Mouse (Mus musculus) forebrain, postnatal 0 days (tissue): Measurements from ENCODE around the gene Zfpl1. TPM values are rescaled to one million over a fixed set of nuclear protein-coding genes. Genes with fewer than 3 reads are reported as not detected.

Experiments
- ATAC-seq: fragments of 200-750 bp; cut with Nextera tagmentation; 2 replicates; pipeline ENCODE4 v1.8.0; 2017; ENCODE audit warnings: mild to moderate bottlenecking, moderate library complexity
- DNase-seq: peaks from one replicate; pipeline ENCODE4 v3.0.0-alpha.2; 2015
- H3K27ac ChIP-seq: fragments of 300-500 bp; sonication (generic); 2 replicates; pipeline ENCODE4 v1.5.1; 2014; ENCODE audit warnings: low read depth, mild to moderate bottlenecking, antibody characterized with exemption, low read length, moderate library complexity, mixed read lengths
- H3K27me3 ChIP-seq: fragments of 300-500 bp; sonication (generic); 2 replicates; pipeline ENCODE4 v1.6.1; 2014; ENCODE audit warnings: mild to moderate bottlenecking, low read length, mixed read lengths; ENCODE audit not compliant: insufficient read depth
- H3K36me3 ChIP-seq: fragments of 300-500 bp; sonication (generic); 2 replicates; pipeline ENCODE4 v1.6.1; 2014; ENCODE audit warnings: mild to moderate bottlenecking, moderate library complexity; ENCODE audit not compliant: insufficient read depth
- H3K4me1 ChIP-seq: fragments of 300-500 bp; sonication (generic); 2 replicates; pipeline ENCODE4 v1.6.1; 2014; ENCODE audit warnings: antibody characterized with exemption; ENCODE audit not compliant: insufficient read depth
- H3K4me2 ChIP-seq: fragments of 300-500 bp; sonication (generic); 2 replicates; pipeline ENCODE4 v1.6.1; 2014; ENCODE audit warnings: low read depth, mild to moderate bottlenecking, moderate library complexity
- H3K4me3 ChIP-seq: fragments of 300-500 bp; sonication (generic); 2 replicates; pipeline ENCODE4 v1.5.1; 2014; ENCODE audit warnings: low read depth, low read length, mixed read lengths
- H3K9ac ChIP-seq: fragments of 300-500 bp; sonication (generic); 2 replicates; pipeline ENCODE4 v1.6.1; 2014; ENCODE audit warnings: mild to moderate bottlenecking
- H3K9me3 ChIP-seq: fragments of 300-500 bp; sonication (generic); 2 replicates; pipeline ENCODE4 v1.6.1; 2016; ENCODE audit warnings: low read length
- CTCF ChIP-seq: sonication (generic); IDR thresholded peaks from 2 replicates; pipeline ENCODE4 v1.5.1; 2016; ENCODE audit warnings: antibody characterized with exemption, control low read depth, low read depth
- WGBS: fragments of 180-500 bp; shearing (Covaris S2); extraction: QIAGEN DNeasy Blood & Tissue Kit; methylation state at CpG from one replicate; pipeline ENCODE4 v1.1.7; 2014; 5-methylcytosine and 5-hydroxymethylcytosine counted together
- polyA plus RNA-seq: library from polyadenylated mRNA; unstranded; fragments of >200 nt; fragmentation: Nextera tagmentation; extraction: Ambion mirVana; gene quantifications from 2 replicates; pipeline ENCODE4 v1.2.1, GENCODE M21; 2015
- total RNA-seq: library from RNA; depleted of rRNA; stranded (reverse); fragments of >200 nt; gene quantifications from 2 replicates; pipeline ENCODE4 v1.2.3, GENCODE M21; 2014

The Zfpl1 gene
- total and polyA plus RNA-seq, 2 experiments from 2014 or later, result 63.4 to 100 TPM

GRCm38 (mm10) chr19:6116113-6116850, 31.5 kb upstream of the Zfpl1 start:
- 88% methylated on average over 15 of the region's 15 CpGs for WGBS
- no peak for TF ChIP-seq CTCF
- Histone ChIP-seq H3K36me3 (peaks cover 37% of the 10 kb centered on the region), H3K4me3 (no peak overlapping the region), H3K9me3 (no peaks in the 10 kb centered on the region), H3K9ac (no peak overlapping the region), H3K4me2 (no peak overlapping the region), H3K27me3 (no peaks in the 10 kb centered on the region), H3K4me1 (peaks cover 15% of the 10 kb centered on the region), H3K27ac (no peak overlapping the region)
- no peak for ATAC-seq
- DNase-seq, result no peak

- Histone ChIP-seq H3K9me3 (no peaks in the 10 kb centered on the region), H3K27ac (no peak overlapping the region), H3K4me3 (no peak overlapping the region), H3K27me3 (no peaks in the 10 kb centered on the region), H3K4me1 (peaks cover 7% of the 10 kb centered on the region), H3K9ac (no peak overlapping the region), H3K36me3 (peaks cover 29% of the 10 kb centered on the region), H3K4me2 (no peak overlapping the region)
- WGBS, result 71% methylated on average over 6 of the region's 6 CpGs
- no peak for DNase-seq
- ATAC-seq, result no peak
- TF ChIP-seq CTCF, result no peak
Observed at GRCm38 (mm10) chr19:6113116-6113515, 28.4 kb upstream of the Zfpl1 start.

GRCm38 (mm10) chr19:6105586-6105985, 20.8 kb upstream of the Zfpl1 start, which contains the start of gene Naaladl1:
Gene Naaladl1, plus strand, starts transcription at chr19:6105782.
- ATAC-seq (no peak), DNase-seq (no peak)
- Histone ChIP-seq H3K4me1 (no peaks in the 10 kb centered on the region), H3K9me3 (no peaks in the 10 kb centered on the region), H3K27me3 (no peaks in the 10 kb centered on the region), H3K4me3 (no peak within 1 kb of the TSS), H3K4me2 (no peak within 1 kb of the TSS), H3K27ac (no peak within 1 kb of the TSS), H3K9ac (no peak within 1 kb of the TSS), H3K36me3 (no peaks in the 10 kb centered on the region)
- 89% methylated on average over 7 of the region's 7 CpGs for WGBS
- TF ChIP-seq CTCF, result no peak

- Histone ChIP-seq H3K9me3 (no peaks in the 10 kb centered on the region), H3K27me3 (no peaks in the 10 kb centered on the region), H3K4me1 (no peaks in the 10 kb centered on the region), H3K36me3 (no peaks in the 10 kb centered on the region), H3K4me2 (no peak overlapping the region), H3K4me3 (no peak overlapping the region), H3K27ac (no peak overlapping the region), H3K9ac (no peak overlapping the region)
- no peak for TF ChIP-seq CTCF
- ATAC-seq (no peak), DNase-seq (no peak)
- 82% methylated on average over 4 of the region's 4 CpGs for WGBS
Observed at GRCm38 (mm10) chr19:6104476-6104875, 19.7 kb upstream of the Zfpl1 start.

GRCm38 (mm10) chr19:6102169-6102853, 17.6 kb upstream of the Zfpl1 start:
- 77% methylated on average over 6 of the region's 6 CpGs for WGBS
- no peaks in the 10 kb centered on the region for H3K9me3 ChIP-seq
- no peak for DNase-seq
- H3K4me1 ChIP-seq, result no peaks in the 10 kb centered on the region
- no peak overlapping the region for H3K9ac ChIP-seq
- no peak overlapping the region for H3K4me3 ChIP-seq
- H3K27me3 ChIP-seq, result no peaks in the 10 kb centered on the region
- H3K4me2 ChIP-seq, result no peak overlapping the region
- H3K27ac ChIP-seq, result no peak overlapping the region
- no peak for ATAC-seq
- TF ChIP-seq CTCF, result no peak
- no peaks in the 10 kb centered on the region for H3K36me3 ChIP-seq

- no peak for ATAC-seq
- no peak overlapping the region for H3K9ac ChIP-seq
- H3K4me2 ChIP-seq, result no peak overlapping the region
- DNase-seq, result no peak
- H3K9me3 ChIP-seq, result no peaks in the 10 kb centered on the region
- 71% methylated on average over 6 of the region's 6 CpGs for WGBS
- H3K36me3 ChIP-seq, result no peaks in the 10 kb centered on the region
- H3K27me3 ChIP-seq, result no peaks in the 10 kb centered on the region
- TF ChIP-seq CTCF, result no peak
- H3K4me3 ChIP-seq, result no peak overlapping the region
- H3K27ac ChIP-seq, result no peak overlapping the region
- H3K4me1 ChIP-seq, result no peaks in the 10 kb centered on the region
Observed at GRCm38 (mm10) chr19:6101186-6101585, 16.4 kb upstream of the Zfpl1 start.

- no peak for DNase-seq
- no peak overlapping the region for H3K27ac ChIP-seq
- no peaks in the 10 kb centered on the region for H3K9me3 ChIP-seq
- no peaks in the 10 kb centered on the region for H3K36me3 ChIP-seq
- TF ChIP-seq CTCF, result no peak
- ATAC-seq, result no peak
- no peak overlapping the region for H3K9ac ChIP-seq
- 90% methylated on average over 3 of the region's 3 CpGs for WGBS
- no peaks in the 10 kb centered on the region for H3K27me3 ChIP-seq
- H3K4me2 ChIP-seq, result no peak overlapping the region
- H3K4me3 ChIP-seq, result no peak overlapping the region
- no peaks in the 10 kb centered on the region for H3K4me1 ChIP-seq
Observed at GRCm38 (mm10) chr19:6097847-6098246, 13.1 kb upstream of the Zfpl1 start.
